Mouse (Mus musculus): ENCODE data around the gene Tubb5.

Gene Tubb5

GRCm38 (mm10) chr17:35790933-35791332 lies 47.2 kb downstream of the Tubb5 start:
- no peak for DNase-seq

GRCm38 (mm10) chr17:35788025-35788424 lies 50.1 kb downstream of the Tubb5 start:
- no peak for DNase-seq

DNA sequence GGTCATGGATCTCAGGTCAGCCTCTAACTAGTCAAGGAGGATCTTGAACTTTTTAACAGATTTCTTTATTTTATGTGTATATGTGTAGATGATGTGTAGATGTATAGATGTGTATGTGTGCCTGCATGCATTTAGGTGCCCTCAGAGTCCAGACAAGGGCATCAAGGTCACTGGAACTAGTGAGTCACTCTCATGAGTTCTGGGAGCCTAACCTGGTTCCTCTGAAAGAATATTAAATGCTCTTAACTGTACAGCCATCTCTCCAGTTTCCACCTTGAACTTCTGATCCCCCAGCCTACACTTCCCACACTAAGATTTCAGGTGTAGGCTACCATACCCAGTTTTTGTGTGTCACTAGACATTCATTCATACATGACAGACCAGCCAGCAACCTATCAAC lies 50.6 kb downstream of the Tubb5 start:
- no peak for DNase-seq

DNA sequence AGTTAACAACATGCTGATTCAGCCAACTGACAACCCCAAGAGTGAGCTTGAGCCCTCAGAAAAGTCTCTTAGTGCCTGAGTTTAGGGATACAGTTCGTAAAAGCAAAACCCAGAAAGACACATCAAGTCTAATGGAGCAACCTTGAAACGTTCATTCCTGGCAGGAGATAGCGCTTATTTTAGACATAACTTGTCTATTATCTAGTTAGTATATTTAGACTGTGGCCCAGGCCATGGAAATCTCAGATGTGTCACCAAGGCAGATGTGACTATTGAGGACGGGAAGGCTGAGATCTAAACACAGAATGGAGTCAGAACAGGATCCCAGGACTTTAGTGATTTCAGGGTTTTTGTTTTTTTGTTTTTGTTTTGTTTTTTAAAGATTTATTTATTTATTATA lies 53.0 kb downstream of the Tubb5 start:
- no peak for DNase-seq

GRCm38 (mm10) chr17:35783944-35784343 lies 54.2 kb downstream of the Tubb5 start:
- no peak for DNase-seq
